Mouse (Mus musculus) heart, postnatal 0 days (tissue): ENCODE data around the gene Efnb3.

ENCODE experiments used
- CTCF ChIP-seq: IDR thresholded peaks from 2 replicates; pipeline ENCODE4 v1.5.1; 2016; ENCODE audit warnings: antibody characterized with exemption, control low read depth, low read depth
- EP300 ChIP-seq: IDR thresholded peaks from 2 replicates; pipeline ENCODE4 v1.6.1; 2016; ENCODE audit warnings: antibody characterized with exemption, low read depth

GRCm38 (mm10) chr11:69543598-69543997 is 16.4 kb downstream of the Efnb3 start:
- no peak for TF ChIP-seq CTCF
- no peak for TF ChIP-seq EP300
